Mouse (Mus musculus): ENCODE measurements around the gene Fam83e.

The Fam83e gene

DNA sequence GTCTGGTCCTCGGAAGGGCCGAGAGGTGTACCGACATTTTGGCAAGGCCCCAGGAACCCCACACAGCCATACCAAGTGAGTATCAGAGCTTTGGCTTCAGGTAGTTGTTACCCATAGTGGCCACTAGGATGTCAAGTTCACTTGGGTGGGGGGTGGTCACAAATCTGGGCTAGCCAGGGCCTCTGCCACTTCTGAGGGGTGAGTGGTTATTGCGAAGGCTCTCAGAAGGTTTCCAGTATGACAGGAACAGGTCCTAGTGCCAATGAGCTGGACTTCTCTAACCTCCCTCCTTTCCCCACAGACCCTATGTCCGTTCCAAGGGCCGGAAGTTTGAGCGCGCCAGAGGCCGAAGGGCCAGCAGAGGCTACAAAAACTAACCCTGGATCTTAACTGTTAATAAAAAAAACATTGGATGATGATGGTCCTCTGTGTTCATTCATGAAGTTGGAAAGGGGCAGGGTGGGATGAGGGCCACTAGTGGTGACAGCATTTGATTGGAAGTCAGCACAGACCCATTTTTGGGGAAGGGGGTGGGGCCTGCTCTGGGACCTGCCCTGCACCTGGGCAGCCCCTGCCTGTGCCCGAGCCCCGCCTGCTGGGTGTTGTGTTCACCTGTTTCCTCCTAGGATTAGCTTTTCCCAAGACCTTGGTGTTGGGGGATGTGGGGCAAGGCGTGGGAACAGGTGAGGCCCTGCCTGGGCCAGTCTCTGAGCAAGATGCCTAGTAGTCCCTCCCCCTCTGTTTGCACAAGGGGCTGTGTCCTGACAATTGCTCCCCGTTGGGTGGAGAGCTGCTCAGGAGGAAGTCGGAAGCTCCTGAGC lies at the start of gene Fam83e:
Fam83e (plus strand) TSS at position 800 of the 821 bp plus-strand sequence.
- no peak for DNase-seq

GRCm38 (mm10) chr7:45677627-45678295 lies 43.3 kb upstream of the Fam83e start:
- no peak for DNase-seq

DNA sequence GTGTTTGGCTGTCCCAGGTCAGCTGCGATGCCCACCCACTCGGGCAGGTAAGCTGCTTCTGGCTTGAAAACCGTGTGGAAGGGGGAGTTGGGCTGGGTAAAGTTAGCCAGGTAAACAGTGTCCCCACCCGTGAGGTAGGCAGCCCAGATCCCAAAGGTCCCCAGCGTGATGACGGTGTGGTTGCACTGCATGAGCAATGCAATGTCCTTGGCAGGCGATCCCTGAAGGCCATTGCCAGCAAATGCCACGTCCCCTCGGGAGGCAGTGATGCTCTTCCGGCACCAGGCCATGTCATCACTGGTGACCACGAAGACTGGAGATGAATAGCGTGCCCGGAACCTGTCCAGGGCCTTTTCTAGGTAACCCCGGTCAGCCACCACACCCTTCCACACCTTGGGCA lies 42.5 kb upstream of the Fam83e start:
- DNase-seq: no peak

DNA sequence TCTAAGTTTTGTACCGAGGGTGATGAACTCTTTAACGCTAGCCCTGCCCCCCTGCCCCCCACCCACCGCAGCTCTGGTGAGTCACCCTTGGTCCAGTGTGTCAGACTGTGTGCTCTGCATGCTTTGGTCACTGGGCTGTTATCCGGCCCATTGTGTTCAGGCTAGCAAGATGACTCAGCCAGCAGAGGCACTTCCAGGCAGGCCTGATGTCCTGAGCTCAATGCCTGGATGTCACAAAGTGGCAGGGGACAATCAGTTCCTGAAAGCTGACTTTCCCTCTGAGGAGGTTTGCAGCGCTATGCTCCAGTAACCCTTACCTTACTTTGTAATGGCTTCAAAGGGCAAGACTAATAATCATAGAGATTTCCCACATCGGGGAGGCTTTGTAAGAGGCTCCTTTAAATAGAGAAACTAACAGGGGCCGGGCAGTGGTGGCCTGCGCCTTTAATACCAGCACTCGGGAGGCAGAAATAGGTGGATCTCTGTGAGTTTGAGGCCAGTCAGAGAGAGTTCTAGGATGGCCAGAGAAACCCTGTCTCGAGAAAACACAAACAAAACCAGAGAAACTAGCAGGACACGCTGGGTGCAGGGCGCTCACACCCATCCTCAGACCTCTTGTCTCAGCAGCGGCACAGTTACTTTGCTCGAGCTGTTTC lies 40.9 kb upstream of the Fam83e start:
- DNase-seq: no peak

GRCm38 (mm10) chr7:45681046-45681736 lies 39.8 kb upstream of the Fam83e start:
- DNase-seq: no peak

DNA sequence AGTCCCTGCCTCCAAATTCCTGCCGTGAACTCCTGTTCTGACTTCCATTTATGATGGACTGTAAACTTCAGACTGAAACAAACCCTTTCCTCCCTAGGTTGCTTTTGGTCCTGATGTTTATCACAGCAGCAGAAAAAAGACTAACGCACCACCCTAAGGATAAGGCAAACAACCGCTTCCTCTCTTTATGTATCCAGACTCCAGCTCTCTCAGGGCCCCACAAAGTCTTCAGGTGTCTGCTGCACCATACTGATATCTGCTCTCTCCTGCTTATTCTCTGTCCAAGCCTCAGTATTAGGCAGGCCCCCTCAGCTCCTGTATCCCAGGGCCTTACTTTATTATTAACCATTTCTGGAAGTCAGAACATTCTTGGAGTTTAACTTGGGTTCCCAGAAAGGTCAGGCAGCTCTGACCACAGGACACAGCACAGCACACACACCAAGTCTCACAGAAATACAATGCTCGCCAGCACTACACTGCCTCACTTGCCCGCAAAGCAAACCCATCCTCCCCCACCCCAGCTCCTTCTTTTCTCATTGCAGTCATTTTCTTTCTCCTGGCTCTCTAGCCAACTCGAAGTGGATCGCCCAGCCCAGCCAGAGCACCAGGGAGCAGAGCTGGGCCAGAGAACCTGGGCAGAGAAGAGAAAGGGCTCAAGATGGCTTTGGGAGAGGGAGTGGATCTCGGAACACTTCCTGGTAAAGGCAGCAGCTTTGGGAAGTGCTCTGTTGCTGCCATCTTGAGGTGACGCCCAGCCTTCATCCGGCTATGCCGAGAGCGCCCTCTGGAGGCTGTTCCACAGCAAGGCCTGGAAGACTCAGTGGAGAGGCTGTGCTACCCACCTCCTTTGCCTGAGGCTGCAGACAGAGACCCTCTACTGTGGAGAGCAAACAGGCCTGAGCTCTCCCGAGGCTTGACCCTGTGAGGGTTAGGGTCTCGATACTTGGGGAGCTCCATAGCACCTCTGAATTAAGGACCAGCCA lies 38.6 kb upstream of the Fam83e start:
- peak; percentile 88 for DNase-seq

DNA sequence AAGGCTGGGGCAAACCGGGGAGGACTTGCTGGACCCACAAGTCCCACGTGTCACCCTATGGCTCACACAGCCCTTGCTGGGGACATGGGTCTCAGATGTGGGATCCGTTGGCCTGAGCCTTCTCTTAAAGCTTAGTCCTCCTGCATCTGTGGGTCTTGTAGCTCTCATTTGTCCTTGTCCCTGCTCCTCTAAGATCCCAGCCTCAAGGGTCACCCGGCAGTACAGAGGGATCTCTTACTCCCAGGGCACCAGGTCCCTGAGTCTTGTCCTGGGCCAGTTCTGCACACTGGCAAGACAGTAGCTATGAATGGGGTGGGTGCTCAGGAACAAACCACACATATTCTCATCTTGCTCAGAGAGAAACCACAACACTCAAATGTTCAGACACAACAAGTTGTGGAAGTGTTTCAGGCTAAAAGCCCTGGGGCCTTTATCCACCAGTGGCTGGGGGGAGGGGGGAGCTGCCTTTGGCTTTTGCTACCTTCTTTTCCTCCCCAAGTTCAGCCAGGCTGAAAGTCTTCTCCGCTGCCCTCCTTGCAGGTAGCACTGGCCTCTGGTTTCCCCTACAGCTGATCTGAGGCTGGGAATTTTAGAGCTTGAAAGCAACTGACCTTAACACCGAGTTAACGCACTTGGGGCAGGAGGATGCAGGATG lies 37.5 kb upstream of the Fam83e start, which contains the start of gene Ntn5:
Ntn5 (plus strand) TSS at position 627 of the 655 bp plus-strand sequence.
- no peak for DNase-seq

DNA sequence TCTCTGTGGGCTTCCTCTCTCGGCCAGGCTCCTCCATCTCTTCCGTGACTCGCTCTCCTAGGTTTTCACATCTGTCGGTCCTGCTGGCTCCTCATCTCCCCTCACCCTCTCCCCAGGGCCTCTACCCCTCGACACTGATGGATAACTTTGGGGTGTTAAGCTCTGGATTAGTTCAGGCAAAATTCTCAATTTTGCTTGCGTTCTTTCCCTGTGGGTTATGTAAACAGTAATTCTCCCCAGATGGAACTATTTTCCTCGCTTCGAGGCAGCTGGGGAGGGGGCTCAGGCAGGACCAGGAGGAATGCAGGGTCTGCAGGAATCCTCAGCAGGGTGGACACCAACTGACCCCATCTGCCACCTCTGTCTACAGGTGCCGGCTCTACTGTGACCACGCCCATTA lies 35.2 kb upstream of the Fam83e start:
- no peak for DNase-seq

- no peak for DNase-seq
Measured at GRCm38 (mm10) chr7:45686841-45687240, 34.2 kb upstream of the Fam83e start.

- DNase-seq: no peak
Measured at GRCm38 (mm10) chr7:45689099-45689498, 31.9 kb upstream of the Fam83e start.

GRCm38 (mm10) chr7:45689800-45690199 lies 31.2 kb upstream of the Fam83e start:
- no peak for DNase-seq

DNA sequence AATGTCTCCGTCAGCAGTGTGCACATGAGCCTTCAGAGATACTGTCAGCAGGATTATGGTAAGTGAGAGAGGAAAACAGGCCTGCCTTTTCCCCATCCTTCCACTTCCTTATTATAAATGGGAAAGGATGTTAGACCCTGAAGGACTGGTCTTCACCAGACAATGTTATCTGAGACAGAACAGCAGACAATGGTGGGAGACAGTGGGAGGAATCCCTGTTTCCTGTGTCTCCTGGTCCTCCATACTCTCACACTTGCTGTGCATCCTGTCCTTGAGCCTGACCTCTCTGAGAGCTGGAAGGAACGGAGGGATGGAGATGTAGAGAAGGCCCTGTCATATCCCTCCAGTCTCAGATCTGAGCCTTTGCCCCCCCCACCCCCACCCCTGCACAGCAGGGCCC lies 28.6 kb upstream of the Fam83e start:
- DNase-seq: no peak

GRCm38 (mm10) chr7:45693921-45694591 lies 27.0 kb upstream of the Fam83e start, which contains the start of gene Sec1:
Gene Sec1 (minus strand): TSS chr7:45694402.
- no peak for DNase-seq

DNA sequence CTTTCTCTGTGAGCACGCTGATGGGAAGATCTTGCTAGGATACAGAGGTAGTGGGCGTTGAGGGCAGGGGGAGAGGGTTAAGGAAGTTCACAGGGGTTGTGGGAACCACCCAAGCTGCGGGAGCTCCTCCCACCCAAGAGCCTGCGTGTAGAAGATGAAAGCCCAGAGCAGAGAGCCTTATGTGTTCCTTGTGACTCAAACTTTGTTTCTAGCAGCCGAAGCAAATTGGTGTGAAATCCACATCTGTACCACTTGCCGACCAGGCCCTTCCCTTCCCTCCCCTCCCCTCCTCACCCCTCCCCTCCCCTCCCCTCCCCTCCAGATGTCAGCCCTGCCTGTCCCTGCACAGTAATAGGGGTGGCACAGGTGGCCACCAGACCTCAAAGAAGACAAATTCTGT lies 25.9 kb upstream of the Fam83e start:
- DNase-seq: no peak

DNA sequence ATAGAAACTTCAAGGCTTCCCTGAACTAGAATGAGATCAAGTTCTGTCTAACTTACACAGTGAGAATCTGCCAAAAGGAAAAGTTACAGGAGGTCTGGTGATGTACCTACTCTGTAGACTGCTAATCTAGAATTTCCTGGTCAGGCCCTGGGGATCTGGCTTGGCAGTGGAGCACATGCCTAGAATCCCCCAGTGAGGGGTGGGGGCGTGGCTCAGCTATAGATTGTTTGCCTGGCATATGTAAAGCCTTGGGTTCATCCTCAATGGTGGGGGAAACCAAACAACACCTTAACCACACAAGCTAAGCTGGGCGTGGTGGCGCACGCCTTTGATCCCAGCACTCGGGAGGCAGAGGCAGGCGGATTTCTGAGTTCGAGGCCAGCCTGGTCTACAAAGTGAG lies 23.1 kb upstream of the Fam83e start:
- no peak for DNase-seq

- no peak for DNase-seq
Measured at GRCm38 (mm10) chr7:45699523-45700141, 21.4 kb upstream of the Fam83e start, which contains the start of gene Car11. Gene Car11 (plus strand): TSS chr7:45699843.

- DNase-seq: peak; percentile 85
Measured at GRCm38 (mm10) chr7:45700301-45701015, 20.6 kb upstream of the Fam83e start.

GRCm38 (mm10) chr7:45701072-45701471 lies 19.9 kb upstream of the Fam83e start:
- no peak for DNase-seq

DNA sequence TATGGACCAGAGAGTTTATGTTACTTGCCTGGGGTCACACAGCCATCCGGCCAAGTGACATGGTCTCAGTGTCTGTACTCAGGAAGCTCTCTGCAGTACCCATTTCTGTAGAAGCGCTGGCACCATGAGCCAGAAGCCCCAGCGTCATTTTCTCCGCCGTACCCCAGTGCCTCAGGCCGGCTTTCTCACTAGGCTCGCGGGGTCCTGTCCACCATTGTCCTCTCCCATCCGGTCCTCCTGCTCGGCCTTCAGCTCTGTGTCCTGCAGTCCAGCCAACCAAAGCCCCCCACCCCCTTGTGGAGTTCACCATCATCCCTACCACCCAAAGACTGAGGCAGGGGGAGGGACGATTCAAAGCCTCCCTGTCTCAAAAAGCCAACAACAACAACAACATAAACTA lies 19.4 kb upstream of the Fam83e start:
- no peak for DNase-seq

All from layer of hippocampus, adult 9-11 months (tissue).